Mouse (Mus musculus): ENCODE measurements at regions not wholly inside any gene's neighbourhood (a gene's known extent, or its start where the extent isn't known, plus 50 kb on each side); places are given as distances from the start of the nearest gene placed in this dataset.
"Not testable (repeated sequence)": the region's sequence is repeated elsewhere in the genome, so short reads cannot be mapped to it uniquely, and the experiment has no call there.

DNA sequence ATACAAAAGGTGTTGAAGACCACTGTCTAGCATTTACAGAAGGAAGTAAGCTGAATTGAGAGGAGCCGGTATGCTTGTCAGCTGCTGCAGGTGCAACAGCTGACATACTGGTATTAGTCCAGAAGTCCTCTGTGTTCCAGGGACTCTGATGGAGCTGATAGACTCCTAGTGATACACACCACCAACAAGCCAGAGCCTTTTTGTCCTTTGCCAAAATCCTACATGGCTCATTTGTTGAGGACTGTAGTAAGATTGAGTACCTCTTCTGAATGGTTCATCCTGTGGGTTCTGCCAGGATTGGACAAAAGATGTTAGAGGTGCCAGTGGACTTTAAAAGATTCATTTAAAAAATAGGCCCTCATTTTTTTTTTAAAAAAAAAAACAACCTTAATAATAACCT is 129.4 kb upstream of the Tmem185a start:
- DNase-seq (ENCODE audit: low read depth, low spot score): no peak

DNA sequence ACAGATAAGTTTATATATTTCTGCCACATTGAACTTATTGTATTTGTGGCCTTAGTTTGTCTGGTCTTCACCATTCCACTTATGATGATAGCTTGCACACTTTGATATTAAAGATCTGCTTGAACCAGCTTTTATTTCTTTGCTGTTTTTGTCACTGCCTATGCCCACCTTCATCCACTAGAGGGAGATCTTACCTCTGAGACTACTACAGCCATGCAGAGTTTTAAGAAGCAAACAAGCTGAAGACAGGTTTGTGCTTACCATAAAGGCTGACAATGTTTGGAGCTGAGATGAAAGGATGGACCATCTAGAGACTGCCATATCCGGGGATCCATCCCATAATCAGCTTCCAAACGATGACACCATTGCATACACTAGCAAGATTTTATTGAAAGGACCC is 105.4 kb upstream of the Tmem185a start:
- peak; percentile 39 for DNase-seq (ENCODE audit: low read depth, low spot score)

DNA sequence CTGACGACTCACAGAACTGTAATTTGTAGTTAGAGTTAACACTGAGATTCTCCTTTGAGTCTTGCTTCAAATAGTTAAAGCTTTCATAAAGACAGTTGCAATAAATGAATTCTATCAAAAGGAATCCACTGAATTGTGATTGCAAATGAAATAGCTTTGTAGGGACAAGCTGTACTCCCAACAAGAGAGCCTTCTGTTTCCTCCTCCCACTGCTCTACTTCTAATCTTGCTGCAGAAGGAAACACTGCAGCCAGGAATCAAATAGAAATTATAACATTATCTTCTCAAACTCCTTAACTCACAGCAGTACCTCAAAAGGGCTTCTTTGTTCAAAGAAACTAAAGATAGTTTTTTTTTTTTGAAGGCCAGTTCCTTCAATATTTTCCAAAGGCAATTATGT is 103.2 kb upstream of the Tmem185a start:
- DNase-seq (ENCODE audit: low read depth, low spot score): peak; percentile 31

DNA sequence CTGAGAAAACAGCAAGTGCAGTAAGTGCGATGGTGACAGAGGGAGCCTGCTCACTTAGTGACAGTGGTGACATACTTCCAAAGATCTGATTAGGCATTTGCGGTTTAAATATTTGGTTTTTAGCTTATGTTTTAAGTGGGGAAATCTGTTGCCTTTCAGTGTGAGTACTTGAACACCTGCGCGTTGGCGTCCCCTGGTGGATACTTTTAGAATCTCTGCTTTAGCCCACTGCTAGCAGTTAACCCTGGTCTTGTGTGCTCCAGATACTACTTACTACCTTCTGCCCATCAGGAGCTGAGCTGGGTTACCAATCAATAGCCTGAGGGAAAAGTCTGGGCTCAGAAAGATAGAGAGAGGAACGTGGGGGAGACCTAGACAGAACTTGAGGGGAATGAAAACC is 97.3 kb upstream of the Tmem185a start:
- not testable (repeated sequence) for DNase-seq (ENCODE audit: low read depth, low spot score)

DNA sequence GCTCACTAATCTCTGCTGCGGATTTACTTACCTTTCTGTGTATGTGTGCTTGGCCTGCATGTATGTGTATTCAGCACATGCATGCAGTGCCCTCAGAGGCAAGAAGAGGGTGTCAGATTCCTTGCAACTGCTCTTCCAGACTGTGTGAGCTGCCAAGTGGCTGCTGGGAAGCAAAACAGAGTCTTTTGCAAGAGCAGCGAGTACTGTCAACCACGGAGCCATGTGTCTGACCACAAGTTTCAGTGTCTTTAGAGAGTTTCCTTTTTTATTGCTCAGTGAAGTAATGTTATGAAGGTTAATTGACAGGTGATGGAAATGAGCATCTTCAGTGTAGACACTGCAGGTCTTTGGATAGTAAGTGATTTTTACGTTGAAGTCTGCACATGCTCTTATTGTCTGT is 93.6 kb upstream of the Tmem185a start:
- DNase-seq (ENCODE audit: low read depth, low spot score): not testable (repeated sequence)

DNA sequence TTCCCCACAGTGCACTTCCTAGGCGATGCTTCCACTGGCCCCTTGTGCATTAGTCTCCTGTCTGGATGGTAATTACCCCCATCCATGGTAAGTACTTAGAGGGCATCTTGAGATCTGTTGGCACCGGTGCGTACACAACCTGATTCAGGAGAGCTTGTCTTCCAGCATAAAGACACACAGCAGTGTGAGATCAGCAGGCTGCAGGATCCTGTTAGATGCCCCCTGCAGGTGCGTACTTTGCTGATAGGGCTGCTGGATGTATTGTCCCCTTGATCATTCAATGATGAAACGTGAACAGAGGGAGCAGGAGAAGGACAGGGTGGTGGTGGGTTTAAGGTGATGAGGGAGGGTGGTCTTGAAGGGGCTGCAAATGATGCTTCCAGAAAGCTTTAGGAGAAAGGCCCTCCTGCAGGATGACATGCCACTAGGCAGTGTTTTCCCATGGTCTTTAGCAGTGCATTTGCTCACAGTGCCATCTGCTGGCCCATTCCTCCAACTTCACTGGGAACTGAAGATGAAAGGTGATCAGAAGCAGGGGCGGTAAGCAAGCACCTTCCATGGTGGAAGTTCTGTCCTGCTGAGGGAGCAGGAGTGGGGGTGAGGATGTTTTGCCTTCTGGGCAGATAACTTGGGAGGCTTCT is 92.5 kb upstream of the Tmem185a start:
- DNase-seq (ENCODE audit: low read depth, low spot score): not testable (repeated sequence)
